ENCODE assay signal across 8 mouse cellular contexts in genomic region chr5:146948041-146948507, GRCm38 (mm10). TPM values are rescaled to one million over a fixed set of nuclear protein-coding genes. Genes with fewer than 3 reads are reported as not detected.
DNase-seq lines count a peak whose midpoint lies in the region; ATAC-seq and TF ChIP-seq lines count a peak whose summit lies in the region.

No protein-coding gene starts in this region.

- H3K27ac ChIP-seq in heart, embryonic 16.5 days (ENCODE audit: low read length): peak overlapping the region; percentile 83
- H3K27ac ChIP-seq in hindbrain, embryonic 14.5 days: peak overlapping the region; percentile 79
- no peak overlapping the region; the same call in 1 of the 2 replicates for H3K27ac ChIP-seq in midbrain, embryonic 11.5 days (ENCODE audit: low read depth, low read length)

- H3K36me3 ChIP-seq in heart, embryonic 16.5 days (ENCODE audit: control insufficient read depth, insufficient read depth): peaks cover 24% of the 10 kb centered on the region
- peaks cover 27% of the 10 kb centered on the region for H3K36me3 ChIP-seq in hindbrain, embryonic 14.5 days (replicated peaks; ENCODE audit: control insufficient read depth, insufficient read depth)
- H3K36me3 ChIP-seq in midbrain, embryonic 11.5 days (ENCODE audit: control insufficient read depth, insufficient read depth, low read length): peaks cover 15% of the 10 kb centered on the region; the same call in 1 of the 2 replicates

- H3K9me3 ChIP-seq in heart, embryonic 16.5 days (replicated peaks; ENCODE audit: control insufficient read depth, low read length): peaks cover 4% of the 10 kb centered on the region
- H3K9me3 ChIP-seq in hindbrain, embryonic 14.5 days (ENCODE audit: control insufficient read depth, low read length): no peaks in the 10 kb centered on the region
- peaks cover 3% of the 10 kb centered on the region; the same call in 1 of the 2 replicates for H3K9me3 ChIP-seq in midbrain, embryonic 11.5 days (ENCODE audit: control insufficient read depth, low read length)

- peak overlapping the region; percentile 93 for H3K9ac ChIP-seq in heart, embryonic 16.5 days (ENCODE audit: low read length)
- H3K9ac ChIP-seq in hindbrain, embryonic 14.5 days: peak overlapping the region; percentile 80
- H3K9ac ChIP-seq in midbrain, embryonic 11.5 days (ENCODE audit: low read length): peak overlapping the region; percentile 93

- TF ChIP-seq CTCF in Patski (IDR thresholded peaks at IDR 0.05): no peak

- DNase-seq in heart, postnatal 36 days: no peak
- no peak for DNase-seq in Patski (ENCODE audit: low read depth, low spot score)
- no peak for DNase-seq in hindbrain, embryonic 14.5 days (ENCODE audit: low spot score)
- no peak for DNase-seq in midbrain, embryonic 11.5 days (ENCODE audit: low spot score, missing footprints)
- no peak for DNase-seq in adrenal gland, postnatal 25 days
- no peak for DNase-seq in right cerebral cortex, postnatal 14 days

- no peak for ATAC-seq in heart, embryonic 16.5 days (replicated peaks; ENCODE audit: extremely low read depth, insufficient read depth, low FRiP score)
- ATAC-seq in Patski: peak; percentile 2
- ATAC-seq in hindbrain, embryonic 14.5 days (ENCODE audit: low FRiP score): no peak
- no peak for ATAC-seq in midbrain, embryonic 11.5 days (ENCODE audit: low FRiP score)
- ATAC-seq in monocyte, adult 5-6 weeks (replicated peaks; ENCODE audit: insufficient number of reproducible peaks, low FRiP score, low TSS enrichment, poor library complexity, severe bottlenecking): no peak

- H3K27me3 ChIP-seq in heart, embryonic 16.5 days (ENCODE audit: control insufficient read depth, insufficient read depth, low read length): no peaks in the 10 kb centered on the region
- no peaks in the 10 kb centered on the region for H3K27me3 ChIP-seq in Patski
- no peaks in the 10 kb centered on the region for H3K27me3 ChIP-seq in hindbrain, embryonic 14.5 days (ENCODE audit: control insufficient read depth, insufficient read depth, low read length)
- no peaks in the 10 kb centered on the region; the same call in 1 of the 2 replicates for H3K27me3 ChIP-seq in midbrain, embryonic 11.5 days (ENCODE audit: control insufficient read depth, insufficient read depth, low read length)

- 10% methylated on average over 10 of the region's 10 CpGs for WGBS in heart, embryonic 16.5 days
- 32% methylated on average over 10 of the region's 10 CpGs for whole genome bisulfite sequencing in hindbrain, embryonic 14.5 days
- 31% methylated on average over 10 of the region's 10 CpGs for WGBS in midbrain, embryonic 11.5 days

- CTCF ChIA-PET in Patski (lab: Charles Lee): interaction anchor here (1.3 kb wide), 1 partner anchor 13 kb away, joined by 3 read pairs; no protein-coding TSS in a partner anchor

- POLR2A ChIA-PET in Patski (lab: Charles Lee): interaction anchor here (0.6 to 1.0 kb wide), 2 partner anchors 8 to 75 kb away, joined by 3 to 7 read pairs; no protein-coding TSS in a partner anchor

- in situ Hi-C loops in Patski (cut with MboI; ENCODE audit: low pct_unique_long_range_greater_than_20kb): no loop called here

- H3K4me3 ChIP-seq in heart, embryonic 16.5 days (ENCODE audit: low read length): peak overlapping the region; percentile 87
- peak overlapping the region; percentile 51 for H3K4me3 ChIP-seq in hindbrain, embryonic 14.5 days (replicated peaks; ENCODE audit: low read length)
- peak overlapping the region; percentile 79 for H3K4me3 ChIP-seq in midbrain, embryonic 11.5 days (ENCODE audit: low read depth, low read length)

- intact Hi-C loops in heart, postnatal 36 days (cut with DNase I): loop anchor here (1.0 to 5.0 kb wide), 3 partner anchors 15 to 129 kb away; partner anchors contain the start of genes Lnx2, Mtif3, Polr1d and Rpl21

- peak overlapping the region; percentile 68 for H3K4me2 ChIP-seq in heart, embryonic 16.5 days (ENCODE audit: low read depth, low read length)
- peak overlapping the region; percentile 88 for H3K4me2 ChIP-seq in hindbrain, embryonic 14.5 days (replicated peaks)
- H3K4me2 ChIP-seq in midbrain, embryonic 11.5 days: peak overlapping the region; percentile 80

- H3K4me1 ChIP-seq in heart, embryonic 16.5 days (ENCODE audit: control insufficient read depth, insufficient read depth, low read length): peaks cover 10% of the 10 kb centered on the region
- peaks cover 8% of the 10 kb centered on the region for H3K4me1 ChIP-seq in hindbrain, embryonic 14.5 days (replicated peaks; ENCODE audit: control insufficient read depth, insufficient read depth, low read length)
- peaks cover 11% of the 10 kb centered on the region for H3K4me1 ChIP-seq in midbrain, embryonic 11.5 days (ENCODE audit: control insufficient read depth, insufficient read depth, low read length)

RNA-seq across cellular contexts. Expression of gene Gtf3a, which starts 0.4 kb away (rescaled TPM):
- 83.4 and 86.0 TPM in 2 replicates for polyA plus RNA-seq in heart, embryonic 16.5 days (2015; fragmentation: Nextera tagmentation; extraction: Ambion mirVana)
- total RNA-seq in heart, postnatal 36 days (2021): 10 to 100 TPM; 19.9 to 22.4 TPM
- polyA plus RNA-seq in Patski (2021): 77.9 TPM
- 99.5 and 103 TPM in 2 replicates for polyA plus RNA-seq in hindbrain, embryonic 14.5 days (2014; fragmentation: Nextera tagmentation; extraction: Ambion mirVana)
- 102 TPM in 2 replicates for polyA plus RNA-seq in midbrain, embryonic 11.5 days (2014; fragmentation: Nextera tagmentation; extraction: Ambion mirVana)
- total RNA-seq in adrenal gland, postnatal 25 days (2021): 34.9 and 36.1 TPM in 2 replicates
- 86.3 to 99.1 TPM (median 88.2 TPM) in 3 replicates for total RNA-seq in monocyte, adult 5-6 weeks (2017)

RNA-seq across cellular contexts. Expression of gene Mtif3, which starts 15.5 kb away (rescaled TPM):
- polyA plus RNA-seq in heart, embryonic 16.5 days (2015; fragmentation: Nextera tagmentation; extraction: Ambion mirVana): 21.8 and 24.9 TPM in 2 replicates
- 10 to 100 TPM; 27.0 to 29.6 TPM for total RNA-seq in heart, postnatal 36 days (2021)
- 39.6 TPM for polyA plus RNA-seq in Patski (2021)
- polyA plus RNA-seq in hindbrain, embryonic 14.5 days (2014; fragmentation: Nextera tagmentation; extraction: Ambion mirVana): 27.4 and 28.5 TPM in 2 replicates
- polyA plus RNA-seq in midbrain, embryonic 11.5 days (2014; fragmentation: Nextera tagmentation; extraction: Ambion mirVana): 24.2 and 24.3 TPM in 2 replicates
- total RNA-seq in adrenal gland, postnatal 25 days (2021): 30.4 and 40.9 TPM in 2 replicates
- total RNA-seq in monocyte, adult 5-6 weeks (2017): 8.6 to 31.9 TPM (median 11.4 TPM) in 3 replicates
